Mouse (Mus musculus): ENCODE measurements at regions not wholly inside any gene's neighbourhood (a gene's known extent, or its start where the extent isn't known, plus 50 kb on each side); places are given as distances from the start of the nearest gene placed in this dataset.
"Not testable (repeated sequence)": the region's sequence is repeated elsewhere in the genome, so short reads cannot be mapped to it uniquely, and the experiment has no call there.

DNA sequence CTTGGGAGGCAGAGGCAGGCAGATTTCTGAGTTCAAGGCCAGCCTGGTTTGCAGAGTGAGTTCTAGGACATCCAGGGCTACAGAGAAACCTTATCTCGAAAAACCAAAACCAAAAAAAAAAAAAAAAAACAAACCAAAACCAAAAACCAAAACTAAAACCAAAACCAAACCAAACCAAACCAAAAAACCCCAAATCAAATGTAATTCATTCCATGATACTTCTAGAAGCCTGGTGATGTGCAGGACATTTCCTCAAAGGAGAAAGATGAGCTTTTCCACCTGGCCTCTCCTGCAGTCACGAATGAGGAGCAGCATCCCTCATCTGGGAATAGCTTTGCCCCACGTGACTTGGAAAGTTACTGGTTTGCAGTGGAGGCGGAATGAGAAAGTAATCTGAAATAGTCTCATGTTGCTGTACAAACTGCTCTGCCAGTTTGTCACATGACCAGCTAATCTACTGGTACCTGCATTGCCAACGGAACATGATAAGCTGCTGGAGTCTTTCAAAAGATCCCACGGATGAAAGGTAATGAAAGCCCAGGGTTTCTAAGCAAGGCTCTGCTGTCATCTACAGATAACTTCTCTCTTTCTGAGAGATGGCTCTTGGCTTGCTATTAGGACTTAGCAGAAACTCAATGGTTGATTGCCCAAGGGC, 127.8 kb upstream of the Max start:
- DNase-seq (ENCODE audit: low spot score in 2 of 2), result peak in 1 of 2 experiments; percentile 31

DNA sequence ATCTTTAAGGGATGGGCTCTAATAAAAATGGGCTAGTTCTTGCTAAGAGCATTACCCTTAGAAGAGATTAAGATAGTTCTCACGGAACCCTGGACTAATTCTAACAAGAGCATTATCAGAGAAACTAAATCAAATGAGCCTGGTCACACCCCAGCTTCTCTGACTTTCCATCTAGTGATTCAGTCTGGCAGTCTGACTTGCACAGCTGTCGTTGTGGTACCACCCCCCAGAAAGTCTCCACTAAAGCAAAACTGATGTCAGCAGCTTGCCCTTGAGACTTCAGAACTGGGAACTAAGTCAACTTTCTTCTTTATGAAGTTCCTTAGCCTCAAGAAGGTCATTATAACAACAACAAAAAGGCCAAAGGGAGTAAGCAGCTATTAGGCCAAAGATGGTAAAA, 126.5 kb upstream of the Max start:
- DNase-seq (ENCODE audit: low spot score in 2 of 2), result no peak

DNA sequence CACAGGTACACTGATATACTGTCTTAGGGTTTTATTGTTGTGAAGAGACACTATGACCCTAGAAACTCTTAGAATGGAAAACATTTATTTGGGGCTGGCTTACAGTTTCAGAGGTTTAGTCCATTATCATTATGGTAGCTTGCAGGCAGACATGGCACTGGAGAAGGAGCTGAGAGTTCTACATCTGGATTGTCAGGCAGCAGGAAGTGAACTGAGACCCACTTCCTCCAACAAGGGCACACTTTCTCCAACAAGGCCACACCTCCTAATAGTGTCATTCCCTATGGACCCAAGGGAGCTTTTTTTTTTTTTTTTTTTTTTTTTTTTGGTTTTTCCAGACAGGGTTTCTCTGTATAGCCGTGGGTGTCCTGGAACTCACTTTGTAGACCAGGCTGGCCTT, 124.9 kb upstream of the Max start:
- not testable (repeated sequence) for DNase-seq (ENCODE audit: low spot score in 2 of 2)

DNA sequence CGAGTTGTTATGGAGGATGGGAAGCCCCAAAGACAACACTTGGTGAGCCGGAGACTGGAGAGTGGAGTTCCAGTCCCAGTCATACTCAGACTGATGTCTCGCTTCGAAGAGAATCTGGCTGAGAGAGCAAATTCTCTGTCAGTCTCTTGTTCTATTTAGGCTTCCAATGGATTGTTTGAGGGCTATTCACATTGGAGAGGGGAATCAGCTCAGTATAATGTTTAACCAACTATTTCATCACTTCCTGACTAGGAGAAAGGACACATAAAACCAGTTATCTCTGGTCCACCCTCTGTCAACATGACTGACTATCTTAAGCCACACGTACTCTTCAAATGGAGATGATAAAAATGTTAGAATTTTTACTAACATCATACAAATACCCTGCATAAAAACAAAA, 123.9 kb upstream of the Max start:
- DNase-seq (ENCODE audit: low spot score in 2 of 2), result no peak

DNA sequence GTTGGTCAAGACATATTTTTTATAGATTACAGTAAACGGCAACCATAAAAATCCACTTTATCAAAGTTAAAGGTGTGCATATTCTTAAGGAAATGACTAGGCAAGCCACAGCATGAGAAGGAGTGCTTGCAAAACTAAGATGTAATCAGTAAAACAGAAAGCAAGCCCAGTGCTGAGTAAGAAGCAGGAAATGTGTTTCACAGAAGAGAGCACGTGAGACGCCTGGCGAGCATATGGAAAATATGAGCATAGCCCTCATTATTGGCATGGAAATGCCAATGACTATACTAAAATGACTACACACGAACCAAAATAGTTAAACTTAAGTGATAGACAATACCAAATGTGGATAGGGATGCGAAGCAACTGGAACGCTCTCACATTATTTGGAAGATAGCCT, 123.2 kb upstream of the Max start:
- DNase-seq (ENCODE audit: low spot score in 2 of 2), result no peak

DNA sequence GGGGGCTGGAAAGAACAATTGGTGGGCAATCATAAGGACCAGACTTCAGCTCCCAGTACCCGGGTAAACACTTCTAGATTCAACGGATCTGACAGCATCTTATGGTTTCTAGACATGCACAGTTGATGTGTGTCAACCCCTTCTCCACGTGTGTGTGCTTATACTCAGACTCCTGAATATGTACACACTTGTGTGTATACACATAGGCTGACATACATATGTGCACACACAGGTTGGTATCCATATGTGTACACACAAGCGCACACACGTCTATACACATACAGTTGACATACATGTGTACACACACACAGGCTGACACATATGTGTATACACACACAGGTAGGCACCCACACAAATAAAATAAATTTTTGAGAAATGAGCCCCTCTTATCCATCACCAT, 122.7 kb upstream of the Max start:
- no peak for DNase-seq (ENCODE audit: low spot score in 2 of 2)

DNA sequence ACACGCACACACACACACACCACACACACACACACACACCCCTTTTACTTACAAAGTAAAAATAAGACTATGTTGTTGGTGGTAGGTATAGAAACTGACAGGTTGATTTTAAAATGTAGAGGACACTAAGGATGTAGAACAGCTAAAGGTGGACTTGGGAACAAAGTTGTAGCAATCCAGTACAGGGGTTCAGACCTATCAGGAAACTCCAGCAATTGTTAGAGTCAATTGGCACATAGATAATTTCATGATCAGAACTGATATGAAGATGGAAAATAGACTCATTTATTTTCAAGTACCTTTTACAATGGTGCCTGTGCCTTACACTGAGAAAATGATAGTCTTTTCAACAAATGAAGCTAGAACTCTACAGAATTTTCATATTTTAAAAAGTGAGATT, 122.3 kb upstream of the Max start:
- DNase-seq (ENCODE audit: low spot score in 2 of 2), result no peak

DNA sequence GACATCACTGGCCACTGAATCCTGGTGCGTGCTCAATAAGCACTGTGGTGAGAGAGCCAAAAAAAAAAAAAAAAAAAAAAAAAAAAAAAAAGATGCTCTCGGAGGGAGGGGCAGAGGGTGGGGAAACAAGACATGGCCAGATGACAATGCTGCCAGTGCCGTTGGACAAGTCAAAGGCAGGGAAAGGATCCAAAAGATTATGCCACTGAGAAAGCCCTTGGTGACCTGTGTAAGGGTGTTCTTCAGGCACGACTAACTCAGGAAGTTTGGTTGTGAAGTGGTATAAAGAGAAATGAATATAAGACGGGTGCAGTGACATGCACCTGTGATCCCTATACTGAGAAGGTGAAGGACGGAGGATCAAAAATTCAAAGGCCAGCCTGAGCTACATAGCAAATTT, 121.8 kb upstream of the Max start:
- DNase-seq (ENCODE audit: low spot score in 2 of 2), result no peak

DNA sequence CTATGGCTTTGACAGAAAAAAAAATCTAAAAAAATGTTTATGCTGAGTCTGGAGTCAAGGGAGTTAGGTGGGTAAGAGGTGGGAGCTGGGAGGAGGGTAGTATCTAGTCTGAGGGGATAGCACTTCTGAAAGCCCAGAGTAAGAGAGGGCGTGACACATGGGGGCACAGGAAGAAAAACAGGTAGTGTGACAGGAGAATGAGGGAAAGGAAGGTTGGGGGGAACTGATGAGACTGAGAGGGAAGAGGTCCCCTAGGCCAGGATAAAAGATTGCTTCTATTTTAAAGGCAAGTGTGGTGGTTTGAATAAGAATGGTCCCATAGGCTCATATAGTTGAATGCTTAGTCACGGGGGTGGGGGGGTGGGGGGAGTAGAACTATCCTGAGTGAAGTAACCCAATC, 119.8 kb upstream of the Max start:
- DNase-seq (ENCODE audit: low spot score in 2 of 2), result no peak

DNA sequence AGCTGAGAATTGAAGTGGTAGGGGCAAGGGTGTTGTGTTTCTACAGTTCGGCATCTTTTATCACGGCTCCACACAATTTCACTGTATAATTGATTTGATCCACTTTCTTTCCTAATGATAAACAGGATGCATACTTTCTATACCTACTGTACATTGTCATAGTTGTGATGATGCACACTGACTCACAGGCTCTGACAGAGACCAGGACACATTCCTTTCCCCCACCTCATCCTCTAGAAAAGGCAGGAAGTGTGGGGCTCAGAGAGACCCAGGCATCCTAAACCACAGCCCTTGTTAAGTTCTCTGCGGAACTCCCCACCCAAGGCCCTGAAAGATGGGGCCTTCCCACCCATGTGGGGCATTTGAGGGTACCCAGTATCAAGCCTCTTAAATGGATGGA, 117.5 kb upstream of the Max start:
- DNase-seq (ENCODE audit: low spot score in 2 of 2), result no peak

DNA sequence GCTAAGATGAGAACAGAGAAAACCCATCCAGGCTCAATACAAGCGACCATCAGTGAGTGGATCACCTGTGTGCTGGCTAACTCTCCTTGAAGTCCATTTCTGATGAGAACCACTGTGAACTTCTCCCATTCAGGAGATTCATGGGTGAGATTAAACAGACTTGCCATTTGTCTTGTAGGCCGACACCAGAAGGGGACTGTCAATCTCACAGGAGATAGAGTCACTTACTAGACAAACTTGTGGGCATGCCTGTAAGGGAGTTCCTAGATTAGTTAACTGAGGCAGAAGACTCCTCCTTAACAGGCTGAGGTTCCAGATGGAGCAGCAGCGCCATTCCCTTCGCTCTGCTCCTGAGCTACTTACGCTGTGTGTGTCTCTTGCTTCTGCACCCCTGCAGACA, 114.7 kb upstream of the Max start:
- DNase-seq (ENCODE audit: low spot score in 2 of 2), result no peak

DNA sequence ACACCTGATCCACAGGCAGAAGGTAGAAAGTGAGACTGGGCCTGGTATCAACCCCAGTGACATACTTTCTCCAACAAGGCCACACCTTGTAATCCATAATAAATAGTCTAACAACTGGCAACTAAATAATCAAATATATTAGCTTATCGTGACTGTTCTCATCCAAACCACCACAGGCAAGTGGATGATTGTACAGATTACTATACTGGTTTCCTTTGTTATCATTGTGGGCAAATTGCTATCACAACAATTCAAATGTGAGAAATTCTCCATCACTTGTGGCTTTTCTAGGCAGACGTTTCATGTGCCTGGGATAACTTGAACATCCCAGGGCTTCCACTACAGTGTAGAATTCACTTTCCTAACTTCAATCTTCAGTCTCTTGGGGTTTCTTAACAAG, 112.6 kb upstream of the Max start:
- no peak for DNase-seq (ENCODE audit: low spot score in 2 of 2)

DNA sequence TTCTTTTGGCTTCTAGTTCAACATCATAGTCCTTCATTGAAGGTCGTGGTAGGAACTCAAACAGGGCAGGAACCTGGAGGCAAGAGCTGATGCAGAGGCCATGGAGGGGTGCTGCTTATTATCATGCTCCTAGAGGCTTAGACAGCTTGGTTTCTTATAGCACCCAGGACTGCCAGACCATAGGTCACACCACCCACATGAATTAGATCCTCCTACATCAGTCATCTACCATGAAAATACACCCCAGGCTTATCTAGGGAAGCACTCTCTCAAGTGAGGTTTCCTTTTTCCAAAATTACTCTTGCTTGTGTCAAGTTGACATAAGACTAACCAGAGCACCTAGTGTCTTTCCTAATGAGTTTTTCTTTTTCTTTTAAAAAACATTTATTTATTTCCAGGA, 109.7 kb upstream of the Max start:
- no peak for DNase-seq (ENCODE audit: low spot score in 2 of 2)

DNA sequence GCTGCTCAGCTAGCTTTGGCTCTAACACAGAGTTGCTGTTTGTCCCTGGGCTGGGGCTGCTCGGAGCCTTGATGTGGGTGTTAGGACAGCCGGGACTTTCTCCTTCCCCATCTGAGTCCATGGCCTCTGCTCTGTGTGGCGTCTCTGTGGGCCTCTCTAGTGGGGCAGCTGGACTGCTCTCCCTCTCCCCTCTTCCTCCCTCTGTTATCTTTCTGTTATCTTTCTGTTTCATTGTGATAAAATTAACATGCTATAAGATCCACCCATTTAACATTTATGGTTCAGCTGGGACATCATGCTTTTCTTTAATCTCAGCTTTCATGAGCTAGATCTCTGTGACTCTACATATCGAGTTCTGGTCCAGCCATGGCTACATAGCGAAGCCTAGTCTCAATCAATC, 105.9 kb upstream of the Max start:
- no peak for DNase-seq (ENCODE audit: low spot score in 2 of 2)

DNA sequence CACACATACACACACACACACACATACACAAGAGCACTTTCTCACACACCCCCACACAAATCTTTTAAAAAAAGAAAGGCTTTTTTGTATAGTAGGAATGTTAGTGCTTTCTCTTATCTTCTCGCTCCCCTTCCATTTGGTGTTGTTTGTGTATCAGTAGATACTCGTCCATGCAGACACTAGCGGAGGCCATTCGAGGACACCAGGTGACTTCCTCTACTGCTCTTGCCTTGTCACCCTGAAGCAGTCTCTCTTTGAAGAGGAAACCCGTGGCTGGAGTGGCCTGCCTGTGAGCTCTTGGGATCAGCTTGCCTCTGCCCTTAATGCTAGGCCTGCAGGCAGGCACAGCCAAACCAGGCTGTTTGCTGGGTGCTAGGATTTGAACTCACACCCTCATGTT, 105.1 kb upstream of the Max start:
- no peak for DNase-seq (ENCODE audit: low spot score in 2 of 2)

DNA sequence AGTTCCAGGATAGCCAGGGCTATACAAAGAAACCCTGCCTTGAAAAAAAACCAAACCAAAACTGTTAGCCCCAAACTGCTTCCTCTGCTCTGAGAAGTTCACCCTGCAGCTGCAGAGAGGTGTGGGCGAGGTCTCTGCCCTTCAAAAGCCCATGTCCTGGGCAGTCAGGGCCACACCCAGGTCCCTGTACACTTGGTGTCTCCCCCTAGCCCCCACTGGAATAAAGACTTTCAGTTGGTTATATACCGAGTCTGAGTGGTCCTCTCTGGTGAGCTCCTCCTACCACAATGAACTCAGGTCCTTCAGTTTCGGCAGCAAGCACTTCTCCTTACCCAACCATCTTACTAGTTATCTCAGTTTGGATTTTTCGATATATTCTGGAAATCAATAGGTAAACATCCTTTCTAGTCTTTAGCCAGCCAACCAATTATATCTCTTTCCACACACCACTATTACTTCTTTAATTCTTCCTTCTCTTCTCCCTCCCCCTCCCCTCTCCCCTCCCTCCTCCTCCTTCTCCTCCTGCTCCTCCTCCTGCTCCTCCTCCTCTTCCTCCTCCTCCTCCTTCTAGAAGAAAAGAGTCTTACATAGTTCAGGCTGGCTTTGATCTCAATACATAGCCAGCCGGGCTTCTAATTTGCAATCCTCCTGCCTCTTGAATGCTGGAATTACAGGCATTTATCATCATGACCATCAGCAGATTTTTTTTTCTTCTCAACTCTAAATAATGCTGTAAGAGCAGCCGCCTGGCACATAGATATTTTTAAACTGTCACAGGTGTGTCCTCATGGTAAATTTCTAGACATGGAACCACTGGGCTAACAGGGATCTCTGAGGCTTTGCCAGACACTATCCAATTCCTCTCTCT, 103.9 kb upstream of the Max start:
- no peak for DNase-seq (ENCODE audit: low spot score in 2 of 2)

DNA sequence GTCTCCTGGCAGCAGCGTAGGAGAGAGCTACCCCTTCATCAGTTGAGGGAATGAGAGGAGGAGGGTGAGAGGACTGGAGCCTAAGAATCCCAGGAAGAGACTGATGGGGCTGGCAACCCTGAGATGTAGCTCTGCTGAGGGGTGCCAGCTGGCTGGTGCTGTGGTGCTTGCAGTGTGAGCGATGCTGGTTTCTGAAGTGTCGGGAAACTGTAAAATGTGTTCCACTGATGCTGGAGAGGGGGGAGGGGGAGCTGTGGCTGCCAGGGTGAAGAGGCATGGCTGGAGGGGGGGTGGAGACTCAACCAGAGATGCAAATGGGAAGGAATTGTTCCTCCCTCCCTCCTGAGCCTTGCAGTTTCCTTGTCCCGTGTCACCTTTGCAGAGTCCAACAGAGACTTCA, 102.0 kb upstream of the Max start:
- no peak for DNase-seq (ENCODE audit: low spot score in 2 of 2)

DNA sequence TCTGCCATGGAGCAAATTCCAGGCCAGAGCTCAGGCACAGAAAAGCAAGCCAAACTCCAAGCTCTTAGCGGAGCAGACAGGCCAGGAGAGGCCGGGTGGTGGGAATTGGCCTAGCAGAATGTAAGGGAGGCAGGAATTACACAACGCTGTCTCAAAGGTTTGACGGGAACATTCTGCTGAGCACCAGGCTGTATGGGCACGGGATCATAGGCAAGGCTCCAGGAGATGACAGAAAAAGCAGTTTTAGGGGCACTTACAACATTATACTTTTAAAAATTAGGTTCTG, 99.5 kb upstream of the Max start:
- no peak for DNase-seq (ENCODE audit: low spot score in 2 of 2)

DNA sequence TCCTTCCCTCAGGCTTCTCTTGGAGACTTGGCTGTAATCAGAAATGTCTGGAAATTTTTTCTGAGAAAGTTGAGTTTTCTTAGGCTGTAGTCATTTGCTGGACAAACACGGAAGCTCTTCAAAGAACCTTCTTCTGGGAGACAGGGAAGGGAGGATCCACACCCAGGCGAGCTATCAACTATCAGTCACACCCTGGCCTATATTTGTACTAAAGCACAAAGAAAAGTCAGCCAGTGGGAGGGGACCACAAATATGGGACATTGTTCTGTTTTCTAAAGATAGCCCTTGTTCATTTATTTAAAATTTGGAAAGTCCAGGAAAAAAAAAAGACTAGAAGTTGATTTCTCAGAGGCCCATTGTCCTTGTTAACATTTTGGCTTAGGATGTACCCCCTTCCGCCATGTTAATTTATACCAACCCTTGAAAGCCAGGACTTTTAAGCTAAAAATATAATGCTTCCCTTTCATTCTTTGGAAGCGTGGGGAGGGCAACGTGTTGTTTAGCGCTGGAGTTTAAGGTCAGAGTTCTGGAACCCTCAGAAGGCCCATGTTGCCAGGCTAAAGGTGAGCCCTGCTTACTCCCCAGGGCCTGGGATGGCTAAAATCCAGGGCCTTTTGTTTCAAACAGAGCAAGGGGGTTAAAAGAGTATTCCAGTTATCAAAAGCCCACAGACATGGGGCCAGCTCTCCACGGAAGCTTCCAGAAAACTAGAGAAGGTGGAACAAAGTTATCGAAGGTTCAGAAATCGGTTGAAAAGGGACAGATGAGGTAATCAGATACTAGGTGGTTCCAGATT, 99.0 kb upstream of the Max start:
- no peak for DNase-seq (ENCODE audit: low spot score in 2 of 2)

DNA sequence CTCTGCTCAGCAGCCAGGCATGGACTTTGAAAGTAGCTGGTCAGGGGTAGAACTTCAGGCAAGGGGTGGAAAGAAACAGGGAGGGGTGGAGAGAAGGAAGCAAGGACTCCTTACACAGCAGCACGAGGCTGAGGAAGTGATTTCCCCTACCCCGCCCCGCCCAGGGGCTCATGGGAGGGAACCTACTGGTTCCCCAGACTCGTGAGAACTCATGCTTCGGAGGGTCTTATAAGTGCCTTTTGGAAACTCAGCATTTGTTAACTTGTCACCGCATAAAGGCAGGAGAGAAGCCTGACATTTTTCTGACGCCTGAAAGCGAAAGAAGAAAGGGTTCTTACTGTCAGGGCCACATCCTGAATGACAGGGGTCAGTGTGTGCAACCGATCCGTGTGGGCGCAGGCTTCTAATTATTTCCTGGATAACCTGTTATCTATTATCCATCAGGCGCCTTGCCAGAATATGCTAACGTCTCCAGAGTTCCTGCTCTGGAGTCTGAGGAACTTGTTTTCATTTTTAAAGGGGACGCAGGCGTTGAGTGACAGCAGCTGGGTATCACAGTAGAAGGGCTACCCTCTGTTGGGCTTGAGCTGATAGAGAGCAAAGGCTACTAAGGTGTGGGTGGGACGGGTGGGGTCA, 98.2 kb upstream of the Max start:
- no peak for DNase-seq (ENCODE audit: low spot score in 2 of 2)

DNA sequence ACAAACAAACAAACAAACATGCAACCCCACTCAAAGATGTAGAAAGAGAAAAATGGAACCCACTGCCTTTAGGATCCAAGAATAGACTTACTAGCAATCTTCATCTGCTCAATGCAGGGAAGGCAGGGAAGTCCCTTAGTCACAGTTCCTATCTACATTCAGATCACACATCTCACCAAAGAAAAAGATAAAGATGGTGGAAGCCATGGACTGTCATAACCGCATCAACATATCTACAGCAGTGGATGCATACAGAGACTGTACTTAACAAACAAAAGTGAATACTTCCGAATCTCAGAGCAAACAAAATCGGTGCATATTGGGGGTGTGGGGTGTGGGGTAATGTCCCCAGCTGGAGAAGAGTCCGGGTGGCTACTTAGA, 97.7 kb upstream of the Max start:
- no peak for DNase-seq (ENCODE audit: low spot score in 2 of 2)

DNA sequence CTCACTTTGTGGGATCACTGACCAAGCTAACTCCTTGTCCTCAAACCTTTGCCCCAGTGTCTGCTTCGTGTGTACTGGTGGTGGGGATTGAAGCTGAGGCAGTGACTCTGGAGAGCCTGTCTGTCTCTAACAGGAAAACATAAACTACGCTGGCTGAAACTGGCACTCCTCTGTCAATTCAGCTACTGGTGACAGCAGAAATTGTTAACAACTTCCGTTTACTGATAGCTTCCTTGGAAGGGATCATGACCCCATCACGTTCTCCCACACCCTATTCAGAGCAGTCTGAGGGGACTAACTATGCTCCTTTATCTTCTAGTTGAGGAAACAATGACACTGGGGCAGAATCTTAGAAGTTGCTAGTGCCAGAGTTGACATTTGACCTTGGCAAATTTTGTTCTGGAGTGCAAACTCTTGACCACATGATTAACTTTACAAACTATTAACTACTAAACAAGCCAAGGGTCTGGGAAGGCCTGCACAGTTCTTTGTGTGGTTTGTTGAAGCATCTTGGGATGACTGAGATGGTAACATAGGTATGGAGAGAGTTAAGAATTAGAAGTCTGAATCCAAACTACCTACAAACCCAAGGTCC, 96.7 kb upstream of the Max start:
- no peak for DNase-seq (ENCODE audit: low spot score in 2 of 2)
